Mouse (Mus musculus): ENCODE results near the gene Cdk14. TPM values are rescaled to one million over a fixed set of nuclear protein-coding genes. Genes with fewer than 3 reads are reported as not detected.

Cdk14 gene
- polyA plus RNA-seq, 1 experiment from 2014 or later = 37.8 TPM

GRCm38 (mm10) chr5:5180311-5180710 is 239.8 kb downstream of the Cdk14 start:
- TF ChIP-seq CTCF (IDR thresholded peaks at IDR 0.05; ENCODE audit: low read depth) = no peak
- DNase-seq = peak; percentile 70

DNA sequence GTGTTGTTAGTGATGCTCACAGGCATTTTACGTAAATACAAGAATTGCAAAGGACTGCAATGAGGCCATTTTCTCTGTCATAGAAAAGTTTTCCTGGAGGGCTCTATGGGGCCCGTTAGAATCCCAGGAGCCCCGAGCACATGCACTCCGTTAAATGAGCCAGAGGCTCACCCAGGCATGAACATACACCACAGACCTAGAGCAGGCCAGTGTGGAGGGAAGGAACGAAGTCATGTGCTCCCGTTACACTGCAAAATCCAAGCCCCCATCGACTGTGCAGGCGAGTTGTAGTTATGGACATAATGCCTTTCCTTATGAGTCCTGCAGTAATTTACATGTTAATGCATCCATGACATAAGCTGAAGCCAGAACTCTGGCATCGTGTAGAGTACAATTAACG is 244.1 kb downstream of the Cdk14 start:
- Histone ChIP-seq H3K9ac (no peak overlapping the region), H3K4me3 (ENCODE audit: low read depth, low read length) (no peak overlapping the region), H3K4me2 (no peak overlapping the region), H3K4me1 (ENCODE audit: insufficient read depth) (peaks cover 2% of the 10 kb centered on the region; the same call in 1 of the 2 replicates), H3K27ac (ENCODE audit: low read depth) (no peak overlapping the region), H3K9me3 (ENCODE audit: low read depth, low read length) (no peaks in the 10 kb centered on the region), H3K27me3 (ENCODE audit: insufficient read depth, low read length) (no peaks in the 10 kb centered on the region), H3K36me3 (ENCODE audit: insufficient read depth) (no peaks in the 10 kb centered on the region)
- no peak for TF ChIP-seq CTCF (IDR thresholded peaks at IDR 0.05; ENCODE audit: low read depth)
- no peak for ATAC-seq (ENCODE audit: insufficient read depth)
- 88% methylated on average over 10 of the region's 10 CpGs for WGBS
- no peak for DNase-seq

More at GRCm38 (mm10) chr5:5180311-5180710, 239.8 kb downstream of the Cdk14 start:
- Histone ChIP-seq H3K9ac (no peak overlapping the region), H3K4me2 (no peak overlapping the region), H3K4me1 (ENCODE audit: insufficient read depth) (peaks cover 2% of the 10 kb centered on the region; the same call in 1 of the 2 replicates), H3K4me3 (ENCODE audit: low read depth, low read length) (no peak overlapping the region), H3K36me3 (ENCODE audit: insufficient read depth) (no peaks in the 10 kb centered on the region), H3K27ac (ENCODE audit: low read depth) (no peak overlapping the region; the same call in 1 of the 2 replicates), H3K9me3 (ENCODE audit: low read depth, low read length) (no peaks in the 10 kb centered on the region), H3K27me3 (ENCODE audit: insufficient read depth, low read length) (no peaks in the 10 kb centered on the region)
- peak; percentile 90 for ATAC-seq (ENCODE audit: insufficient read depth)

DNA sequence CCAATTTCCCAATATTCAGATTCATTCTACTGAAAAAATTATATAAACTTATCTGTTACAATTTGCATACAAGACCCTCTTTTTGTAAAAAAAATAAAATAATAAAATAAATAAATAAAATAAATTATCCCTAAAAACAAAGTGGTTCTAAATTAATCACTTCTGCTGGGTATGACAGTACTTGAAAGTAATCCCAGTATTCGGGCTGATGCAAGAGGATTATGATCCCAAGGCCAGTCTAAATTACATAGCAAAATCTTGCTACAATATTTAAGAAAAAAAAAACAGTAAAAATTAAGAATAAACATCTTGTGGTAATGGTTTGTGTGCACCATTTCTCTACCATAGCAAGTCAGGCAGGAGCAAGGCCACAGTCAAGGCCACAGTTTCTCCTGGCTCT is 244.5 kb downstream of the Cdk14 start:
- Histone ChIP-seq H3K36me3 (ENCODE audit: insufficient read depth) (no peaks in the 10 kb centered on the region), H3K9ac (no peak overlapping the region), H3K4me2 (no peak overlapping the region), H3K27me3 (ENCODE audit: insufficient read depth, low read length) (no peaks in the 10 kb centered on the region), H3K27ac (ENCODE audit: low read depth) (no peak overlapping the region), H3K9me3 (ENCODE audit: low read depth, low read length) (no peaks in the 10 kb centered on the region), H3K4me3 (ENCODE audit: low read depth, low read length) (no peak overlapping the region), H3K4me1 (ENCODE audit: insufficient read depth) (peaks cover 2% of the 10 kb centered on the region; the same call in 1 of the 2 replicates)
- 76% methylated on average over 1 of the region's 1 CpGs for WGBS
- ATAC-seq (ENCODE audit: insufficient read depth) (no peak), DNase-seq (no peak)
- no peak for TF ChIP-seq CTCF (IDR thresholded peaks at IDR 0.05; ENCODE audit: low read depth)

DNA sequence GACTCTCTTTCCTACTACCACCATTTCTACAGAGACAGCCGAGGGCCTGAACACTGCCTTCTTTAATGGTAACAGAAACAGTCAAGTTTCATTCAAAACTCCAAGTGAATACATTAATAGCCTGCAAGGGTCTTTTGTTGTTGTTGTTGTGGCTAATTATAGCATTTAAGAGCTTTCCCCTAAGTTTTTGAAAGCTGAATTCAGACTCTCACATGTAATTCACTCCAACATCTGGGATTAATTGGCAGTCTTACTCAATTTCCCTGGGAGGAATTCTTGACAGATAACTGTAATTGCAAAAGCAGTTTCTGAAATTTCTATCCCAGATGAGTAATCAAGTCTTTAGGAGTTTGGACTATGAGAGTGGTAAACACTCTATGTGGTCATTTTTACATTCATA is 245.0 kb downstream of the Cdk14 start:
- ATAC-seq (ENCODE audit: insufficient read depth) (no peak), DNase-seq (no peak)
- TF ChIP-seq CTCF (IDR thresholded peaks at IDR 0.05; ENCODE audit: low read depth) = no peak
- WGBS = 89% methylated on average over 1 of the region's 1 CpGs
- H3K4me1 ChIP-seq (ENCODE audit: insufficient read depth) = peaks cover 1% of the 10 kb centered on the region; the same call in 1 of the 2 replicates
- H3K27ac ChIP-seq (ENCODE audit: low read depth) = no peak overlapping the region
- no peak overlapping the region for H3K4me3 ChIP-seq (ENCODE audit: low read depth, low read length)
- H3K27me3 ChIP-seq (ENCODE audit: insufficient read depth, low read length) = no peaks in the 10 kb centered on the region
- H3K36me3 ChIP-seq (ENCODE audit: insufficient read depth) = no peaks in the 10 kb centered on the region
- no peak overlapping the region for H3K9ac ChIP-seq
- no peaks in the 10 kb centered on the region for H3K9me3 ChIP-seq (ENCODE audit: low read depth, low read length)
- H3K4me2 ChIP-seq = no peak overlapping the region

GRCm38 (mm10) chr5:5166086-5166485 is 254.0 kb downstream of the Cdk14 start:
- H3K9ac ChIP-seq = no peak overlapping the region
- no peak overlapping the region for H3K4me3 ChIP-seq (ENCODE audit: low read depth, low read length)
- no peak overlapping the region for H3K27ac ChIP-seq (ENCODE audit: low read depth)
- no peak overlapping the region for H3K4me2 ChIP-seq
- DNase-seq (no peak), ATAC-seq (ENCODE audit: insufficient read depth) (no peak)
- no peaks in the 10 kb centered on the region for H3K9me3 ChIP-seq (ENCODE audit: low read depth, low read length)
- TF ChIP-seq CTCF (IDR thresholded peaks at IDR 0.05; ENCODE audit: low read depth) = no peak
- no peaks in the 10 kb centered on the region for H3K36me3 ChIP-seq (ENCODE audit: insufficient read depth)
- 35% methylated on average over 2 of the region's 2 CpGs for WGBS
- H3K4me1 ChIP-seq (ENCODE audit: insufficient read depth) = no peaks in the 10 kb centered on the region
- no peaks in the 10 kb centered on the region for H3K27me3 ChIP-seq (ENCODE audit: insufficient read depth, low read length)

DNA sequence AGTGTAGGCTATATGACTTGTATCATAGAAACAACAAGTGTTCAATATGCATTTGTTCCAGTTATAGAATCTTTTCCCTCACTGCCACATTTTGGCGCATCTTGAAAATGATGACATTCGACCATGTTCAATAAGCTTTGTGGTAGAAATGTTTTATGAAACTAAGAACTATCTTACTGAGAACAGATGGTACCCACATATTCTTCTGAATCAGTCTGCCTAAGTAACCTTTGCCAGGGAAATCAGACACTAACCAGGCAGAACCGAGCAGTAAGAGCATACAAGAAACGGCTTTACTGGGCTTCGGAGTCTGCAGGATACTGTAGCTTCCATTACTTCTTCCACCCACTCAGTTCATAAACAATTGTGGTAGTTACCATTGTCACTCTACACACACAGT is 255.8 kb downstream of the Cdk14 start:
- Histone ChIP-seq H3K9ac (no peak overlapping the region), H3K27ac (ENCODE audit: low read depth) (no peak overlapping the region), H3K4me1 (ENCODE audit: insufficient read depth) (no peaks in the 10 kb centered on the region), H3K9me3 (ENCODE audit: low read depth, low read length) (no peaks in the 10 kb centered on the region), H3K27me3 (ENCODE audit: insufficient read depth, low read length) (no peaks in the 10 kb centered on the region), H3K4me2 (no peak overlapping the region), H3K4me3 (ENCODE audit: low read depth, low read length) (no peak overlapping the region), H3K36me3 (ENCODE audit: insufficient read depth) (no peaks in the 10 kb centered on the region)
- TF ChIP-seq CTCF (IDR thresholded peaks at IDR 0.05; ENCODE audit: low read depth) = no peak
- ATAC-seq (ENCODE audit: insufficient read depth) (no peak), DNase-seq (no peak)
- WGBS = 87% methylated on average over 5 of the region's 5 CpGs

DNA sequence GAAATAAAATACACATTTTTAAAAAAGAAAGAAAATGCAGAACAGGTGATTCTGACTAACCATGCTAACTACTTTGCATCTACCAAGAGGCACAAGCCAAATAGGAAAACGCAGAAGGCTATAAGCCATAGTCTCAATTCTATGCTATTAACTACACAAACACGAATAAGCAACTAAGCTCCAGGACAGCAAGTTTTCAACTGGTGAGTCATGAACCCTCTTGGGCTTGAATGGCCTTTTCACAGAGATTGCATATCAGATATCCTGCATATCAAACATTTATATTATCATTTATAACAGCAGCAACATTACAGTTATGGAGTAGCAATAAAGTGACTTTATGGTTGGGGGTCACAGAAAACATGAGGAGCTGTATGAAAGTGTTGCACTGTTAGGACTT is 256.3 kb downstream of the Cdk14 start:
- TF ChIP-seq CTCF (IDR thresholded peaks at IDR 0.05; ENCODE audit: low read depth) = no peak
- 87% methylated on average over 2 of the region's 2 CpGs for WGBS

DNA sequence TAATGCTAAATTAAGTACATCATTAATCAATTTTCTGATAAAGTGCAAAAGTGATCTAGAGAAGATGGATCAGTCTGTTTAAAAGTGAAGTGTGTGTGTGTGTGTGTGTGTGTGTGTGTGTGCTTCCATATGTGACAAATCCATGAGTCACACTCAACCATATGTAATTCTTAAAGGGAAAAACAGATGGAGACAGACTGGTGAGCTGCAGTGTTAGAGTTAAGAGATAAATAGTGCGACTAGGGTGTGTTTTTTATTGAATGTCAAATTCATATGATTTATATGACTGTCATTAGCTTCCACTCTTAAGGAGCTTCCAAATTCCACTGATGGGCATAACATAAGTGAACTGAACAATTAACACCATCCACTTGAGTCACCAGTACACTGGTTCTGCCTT is 260.6 kb downstream of the Cdk14 start:
- H3K27ac ChIP-seq (ENCODE audit: low read depth) = no peak overlapping the region
- no peaks in the 10 kb centered on the region for H3K9me3 ChIP-seq (ENCODE audit: low read depth, low read length)
- no peaks in the 10 kb centered on the region for H3K4me1 ChIP-seq (ENCODE audit: insufficient read depth)
- H3K4me3 ChIP-seq (ENCODE audit: low read depth, low read length) = no peak overlapping the region
- no peak overlapping the region for H3K4me2 ChIP-seq
- no peaks in the 10 kb centered on the region for H3K27me3 ChIP-seq (ENCODE audit: insufficient read depth, low read length)
- no peak for TF ChIP-seq CTCF (IDR thresholded peaks at IDR 0.05; ENCODE audit: low read depth)
- no peaks in the 10 kb centered on the region for H3K36me3 ChIP-seq (ENCODE audit: insufficient read depth)
- no peak overlapping the region for H3K9ac ChIP-seq
- no peak for DNase-seq
- ATAC-seq (ENCODE audit: insufficient read depth) = no peak
- WGBS = 55% methylated on average over 1 of the region's 1 CpGs

More for the DNA sequence above, 256.3 kb downstream of the Cdk14 start:
- H3K36me3 ChIP-seq (ENCODE audit: insufficient read depth) = no peaks in the 10 kb centered on the region
- no peaks in the 10 kb centered on the region for H3K4me1 ChIP-seq (ENCODE audit: insufficient read depth)
- no peaks in the 10 kb centered on the region for H3K9me3 ChIP-seq (ENCODE audit: low read depth, low read length)
- no peaks in the 10 kb centered on the region for H3K27me3 ChIP-seq (ENCODE audit: insufficient read depth, low read length)
- no peak overlapping the region for H3K9ac ChIP-seq
- H3K27ac ChIP-seq (ENCODE audit: low read depth) = no peak overlapping the region
- H3K4me3 ChIP-seq (ENCODE audit: low read depth, low read length) = no peak overlapping the region
- H3K4me2 ChIP-seq = no peak overlapping the region
- DNase-seq = no peak
- no peak for ATAC-seq (ENCODE audit: insufficient read depth)
